Mouse (Mus musculus): ENCODE measurements around the gene Josd2. TPM values are rescaled to one million over a fixed set of nuclear protein-coding genes. Genes with fewer than 3 reads are reported as not detected.
A peak's percentile ranks its signal among the peaks of the same experiment; 100 is the strongest.

Gene Josd2
- total and polyA plus RNA-seq, 3 experiments = 33.9 to 57.7 (median 54.8) TPM

- dilution Hi-C loops (cut with MboI; ENCODE audit: extremely low pct_ligation_motif_present, extremely low pct_unique_long_range_greater_than_20kb, low sequenced_read_pairs) = no loop called here
- H3K4me2 ChIP-seq (ENCODE audit: insufficient read depth, low read depth, poor library complexity, severe bottlenecking) = no peak overlapping the region
- H3K9ac ChIP-seq (ENCODE audit: insufficient read depth, low read depth) = no peak overlapping the region
- no peak overlapping the region for H3K27ac ChIP-seq (ENCODE audit: insufficient read depth, low read depth)
- peaks cover 48% of the 10 kb centered on the region for H3K27me3 ChIP-seq (replicated peaks)
- peaks cover 2% of the 10 kb centered on the region for H3K9me3 ChIP-seq (replicated peaks; ENCODE audit: low read length)
- no peak overlapping the region for H3K4me3 ChIP-seq (replicated peaks in 1 of 3; ENCODE audit: low read depth in 2 of 3, low read length in 2 of 3, poor library complexity in 1 of 3)
- TF ChIP-seq ELF1 (IDR thresholded peaks at IDR 0.05; ENCODE audit: low read depth, low read length) = peak; percentile 25; the same call in 1 of the 2 replicates
- no peak for TF ChIP-seq UBTF (IDR thresholded peaks at IDR 0.05; ENCODE audit: low read depth, low read length)
- TF ChIP-seq USF1 (IDR thresholded peaks at IDR 0.05; ENCODE audit: low read depth, low read length) = no peak
- no peak for TF ChIP-seq ZNF384 (IDR thresholded peaks at IDR 0.05; ENCODE audit: low read depth, low read length)
- TF ChIP-seq GABPA (IDR thresholded peaks at IDR 0.05; ENCODE audit: insufficient replicate concordance, low read depth, low read length) = no peak
- in situ Hi-C loops (cut with MboI; ENCODE audit: low pct_ligation_motif_present, low pct_unique_long_range_greater_than_20kb, low sequenced_read_pairs) = no loop called here
- no peaks in the 10 kb centered on the region for H3K36me3 ChIP-seq (replicated peaks in 1 of 2; ENCODE audit: control insufficient read depth in 1 of 2, insufficient read depth in 1 of 2, low read length in 1 of 2)
- peaks cover 12% of the 10 kb centered on the region in 2 experiments for H3K4me1 ChIP-seq (ENCODE audit: control insufficient read depth in 1 of 2, insufficient read depth in 2 of 2)
- DNase-seq (ENCODE audit: extremely low read depth) = peak; percentile 16
- H3K79me2 ChIP-seq (replicated peaks; ENCODE audit: control insufficient read depth, extremely low read depth, insufficient read depth, poor library complexity, severe bottlenecking) = no peaks in the 10 kb centered on the region
Observed at GRCm38 (mm10) chr7:44453256-44453655, 14.5 kb upstream of the Josd2 start.

GRCm38 (mm10) chr7:44456302-44456701, 11.5 kb upstream of the Josd2 start:
- Histone ChIP-seq H3K27me3 (replicated peaks) (peaks cover 63% of the 10 kb centered on the region), H3K36me3 (replicated peaks in 1 of 2; ENCODE audit: control insufficient read depth in 1 of 2, insufficient read depth in 1 of 2, low read length in 1 of 2) (no peaks in the 10 kb centered on the region), H3K9me3 (replicated peaks; ENCODE audit: low read length) (peaks cover 8% of the 10 kb centered on the region), H3K4me3 (replicated peaks in 1 of 3; ENCODE audit: low read depth in 2 of 3, low read length in 2 of 3, poor library complexity in 1 of 3) (no peak overlapping the region), H3K4me1 (ENCODE audit: control insufficient read depth in 1 of 2, insufficient read depth in 2 of 2) (peaks cover 12% of the 10 kb centered on the region in 2 experiments), H3K27ac (ENCODE audit: insufficient read depth, low read depth) (no peak overlapping the region), H3K4me2 (ENCODE audit: insufficient read depth, low read depth, poor library complexity, severe bottlenecking) (no peak overlapping the region), H3K9ac (ENCODE audit: insufficient read depth, low read depth) (no peak overlapping the region), H3K79me2 (replicated peaks; ENCODE audit: control insufficient read depth, extremely low read depth, insufficient read depth, poor library complexity, severe bottlenecking) (no peaks in the 10 kb centered on the region)
- no peak for TF ChIP-seq EP300 (IDR thresholded peaks at IDR 0.05; ENCODE audit: low read length)
- TF ChIP-seq NELFE (IDR thresholded peaks at IDR 0.05; ENCODE audit: low read depth, low read length) = no peak
- no peak for TF ChIP-seq JUND (conservative IDR thresholded peaks at IDR 0.05; ENCODE audit: low read depth, low read length)
- no peak for TF ChIP-seq BHLHE40 (IDR thresholded peaks at IDR 0.05; ENCODE audit: low read depth, low read length)
- TF ChIP-seq RAD21 (IDR thresholded peaks at IDR 0.05; ENCODE audit: low read depth, low read length) = no peak
- no peak for TF ChIP-seq ETS1 (conservative IDR thresholded peaks at IDR 0.05; ENCODE audit: low read depth, low read length)
- TF ChIP-seq GABPA (IDR thresholded peaks at IDR 0.05; ENCODE audit: insufficient replicate concordance, low read depth, low read length) = no peak
- dilution Hi-C loops (cut with MboI; ENCODE audit: extremely low pct_ligation_motif_present, extremely low pct_unique_long_range_greater_than_20kb, low sequenced_read_pairs) (no loop called here), in situ Hi-C loops (cut with MboI; ENCODE audit: low pct_ligation_motif_present, low pct_unique_long_range_greater_than_20kb, low sequenced_read_pairs) (no loop called here)
- DNase-seq (ENCODE audit: extremely low read depth) = no peak

DNA sequence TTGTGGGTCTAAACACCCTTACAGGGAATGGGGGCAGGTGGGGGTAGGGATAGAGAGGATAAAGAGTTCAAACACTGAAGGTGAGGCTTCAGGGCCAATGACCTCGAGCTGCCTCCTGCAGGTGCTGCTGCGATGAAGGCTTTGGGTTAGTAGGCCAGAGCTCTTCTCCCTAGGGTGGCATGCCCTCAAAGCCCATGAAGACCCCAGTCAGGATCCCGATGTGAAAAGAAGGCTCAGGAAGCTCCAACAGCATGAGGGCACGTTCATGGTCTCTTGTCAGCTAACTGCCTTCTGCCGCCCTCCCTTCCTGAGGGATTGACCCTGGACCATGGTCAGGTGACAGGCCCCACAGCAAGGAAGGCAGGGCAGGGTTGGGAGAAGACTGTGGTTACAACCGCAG, 7.7 kb upstream of the Josd2 start:
- Histone ChIP-seq H3K79me2 (replicated peaks; ENCODE audit: control insufficient read depth, extremely low read depth, insufficient read depth, poor library complexity, severe bottlenecking) (no peaks in the 10 kb centered on the region), H3K27ac (ENCODE audit: insufficient read depth, low read depth) (no peak overlapping the region), H3K9me3 (replicated peaks; ENCODE audit: low read length) (peaks cover 17% of the 10 kb centered on the region), H3K9ac (ENCODE audit: insufficient read depth, low read depth) (no peak overlapping the region), H3K4me3 (replicated peaks in 1 of 3; ENCODE audit: low read depth in 2 of 3, low read length in 2 of 3, poor library complexity in 1 of 3) (no peak overlapping the region), H3K27me3 (replicated peaks) (peaks cover 89% of the 10 kb centered on the region), H3K4me2 (ENCODE audit: insufficient read depth, low read depth, poor library complexity, severe bottlenecking) (no peak overlapping the region), H3K4me1 (ENCODE audit: control insufficient read depth in 1 of 2, insufficient read depth in 2 of 2) (no peaks in the 10 kb centered on the region), H3K36me3 (replicated peaks in 1 of 2; ENCODE audit: control insufficient read depth in 1 of 2, insufficient read depth in 1 of 2, low read length in 1 of 2) (no peaks in the 10 kb centered on the region)
- dilution Hi-C loops (cut with MboI; ENCODE audit: extremely low pct_ligation_motif_present, extremely low pct_unique_long_range_greater_than_20kb, low sequenced_read_pairs) = no loop called here
- in situ Hi-C loops (cut with MboI; ENCODE audit: low pct_ligation_motif_present, low pct_unique_long_range_greater_than_20kb, low sequenced_read_pairs) = no loop called here
- no peak for TF ChIP-seq ETS1 (conservative IDR thresholded peaks at IDR 0.05; ENCODE audit: low read depth, low read length)
- no peak for TF ChIP-seq PAX5 (IDR thresholded peaks at IDR 0.05; ENCODE audit: low read length)
- no peak for TF ChIP-seq USF1 (IDR thresholded peaks at IDR 0.05; ENCODE audit: low read depth, low read length)
- TF ChIP-seq CHD2 (IDR thresholded peaks at IDR 0.05; ENCODE audit: low read length) = no peak
- no peak for TF ChIP-seq TCF12 (IDR thresholded peaks at IDR 0.05; ENCODE audit: low read depth, low read length)
- TF ChIP-seq CHD1 (IDR thresholded peaks at IDR 0.05; ENCODE audit: low read depth, low read length) = no peak
- no peak for TF ChIP-seq ZC3H11A (IDR thresholded peaks at IDR 0.05; ENCODE audit: low read depth, low read length)
- no peak for TF ChIP-seq ZMIZ1 (IDR thresholded peaks at IDR 0.05; ENCODE audit: low read depth, low read length)
- TF ChIP-seq SIN3A (IDR thresholded peaks at IDR 0.05; ENCODE audit: low read length) = no peak
- TF ChIP-seq ZNF384 (IDR thresholded peaks at IDR 0.05; ENCODE audit: low read depth, low read length) = no peak
- TF ChIP-seq RAD21 (IDR thresholded peaks at IDR 0.05; ENCODE audit: low read depth, low read length) = no peak
- no peak for TF ChIP-seq EP300 (IDR thresholded peaks at IDR 0.05; ENCODE audit: low read length)
- TF ChIP-seq E2F4 (IDR thresholded peaks at IDR 0.05; ENCODE audit: insufficient replicate concordance, low read depth, low read length) = no peak
- no peak for TF ChIP-seq JUN (IDR thresholded peaks at IDR 0.05; ENCODE audit: insufficient read depth, low read depth, low read length)
- no peak for TF ChIP-seq UBTF (IDR thresholded peaks at IDR 0.05; ENCODE audit: low read depth, low read length)
- TF ChIP-seq POLR2AphosphoS2 (IDR thresholded peaks at IDR 0.05; ENCODE audit: low read depth, low read length) = no peak
- no peak for TF ChIP-seq ELF1 (IDR thresholded peaks at IDR 0.05; ENCODE audit: low read depth, low read length)
- DNase-seq (ENCODE audit: extremely low read depth) = no peak

Data from CH12.LX (cell line).